Mouse (Mus musculus): ENCODE data around the gene Slc13a2. TPM values are rescaled to one million over a fixed set of nuclear protein-coding genes. Genes with fewer than 3 reads are reported as not detected.

The Slc13a2 gene
- polyA plus RNA-seq, 1 experiment: 3.1 TPM

DNA sequence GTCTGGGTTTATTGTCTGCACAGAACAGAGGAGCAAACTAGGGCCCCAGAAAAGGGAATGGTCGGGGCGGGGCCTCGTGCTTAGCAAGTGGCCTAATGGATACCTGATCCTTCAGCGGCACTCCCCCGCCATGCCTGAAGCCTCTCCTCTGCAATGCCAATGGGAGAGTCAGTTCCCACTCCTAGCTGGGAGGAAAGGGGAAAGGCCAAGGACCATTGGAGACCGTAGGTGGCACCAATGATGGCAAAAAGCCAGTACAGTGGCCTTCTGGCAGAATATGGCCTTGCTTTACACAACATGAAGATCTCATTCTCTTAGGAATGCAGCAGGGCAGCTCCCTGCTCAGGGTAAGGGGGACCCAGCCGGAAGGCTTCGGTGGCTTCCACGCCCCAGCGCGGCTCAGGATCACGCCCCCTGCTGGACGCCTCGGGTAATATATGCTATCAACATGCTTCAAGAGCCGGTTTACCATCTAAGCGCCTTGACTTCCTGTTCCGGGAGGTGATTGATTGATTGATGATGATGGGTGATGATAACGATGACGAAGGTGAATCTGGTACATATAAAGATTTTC is 13.8 kb upstream of the Slc13a2 start:
- Histone ChIP-seq H3K27me3 (ENCODE audit: control insufficient read depth, insufficient read depth, low read length) (no peaks in the 10 kb centered on the region), H3K4me1 (ENCODE audit: control insufficient read depth, insufficient read depth, low read length) (peaks cover 10% of the 10 kb centered on the region), H3K36me3 (ENCODE audit: control insufficient read depth, insufficient read depth, low read length) (no peaks in the 10 kb centered on the region), H3K27ac (ENCODE audit: control insufficient read depth, insufficient read depth, low read depth, low read length) (peak overlapping the region; percentile 36; the same call in 1 of the 2 replicates), H3K4me3 (ENCODE audit: control insufficient read depth, low read depth, low read length) (peak overlapping the region; percentile 70)
- peak; percentile 93 for TF ChIP-seq CTCF (IDR thresholded peaks at IDR 0.05; ENCODE audit: control insufficient read depth, insufficient read depth, insufficient replicate concordance, low read depth, low read length)
- 0 out of 2 replicates have a peak, but pooled peaks have one; percentile 13 for TF ChIP-seq POLR2A (IDR thresholded peaks at IDR 0.05; ENCODE audit: control insufficient read depth, low read depth, low read length)

DNA sequence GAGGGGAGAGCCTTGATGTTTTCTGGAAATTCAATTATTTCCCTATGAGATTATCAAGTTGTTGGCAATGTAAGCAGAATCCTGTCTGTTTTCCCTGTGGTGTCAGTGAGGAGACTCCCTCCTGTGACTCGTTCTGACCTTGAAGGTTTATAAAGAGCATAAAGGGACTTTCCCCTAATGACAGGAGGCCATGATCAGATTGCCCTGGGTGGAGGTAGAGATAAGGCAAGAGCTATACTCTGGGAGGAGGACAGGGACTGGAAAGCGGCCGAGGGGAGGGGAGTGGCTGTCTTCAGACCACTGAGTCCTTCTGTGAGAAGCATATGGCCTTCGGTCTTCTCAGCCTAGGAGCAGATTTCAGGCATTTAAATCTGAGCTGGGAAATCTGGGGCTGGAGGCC is 12.0 kb upstream of the Slc13a2 start:
- Histone ChIP-seq H3K4me1 (ENCODE audit: control insufficient read depth, insufficient read depth, low read length) (peaks cover 10% of the 10 kb centered on the region), H3K36me3 (ENCODE audit: control insufficient read depth, insufficient read depth, low read length) (no peaks in the 10 kb centered on the region), H3K27ac (ENCODE audit: control insufficient read depth, insufficient read depth, low read depth, low read length) (no peak overlapping the region), H3K4me3 (ENCODE audit: control insufficient read depth, low read depth, low read length) (no peak overlapping the region), H3K27me3 (ENCODE audit: control insufficient read depth, insufficient read depth, low read length) (no peaks in the 10 kb centered on the region)
- TF ChIP-seq CTCF (IDR thresholded peaks at IDR 0.05; ENCODE audit: control insufficient read depth, insufficient read depth, insufficient replicate concordance, low read depth, low read length) (no peak), POLR2A (IDR thresholded peaks at IDR 0.05; ENCODE audit: control insufficient read depth, low read depth, low read length) (no peak)

DNA sequence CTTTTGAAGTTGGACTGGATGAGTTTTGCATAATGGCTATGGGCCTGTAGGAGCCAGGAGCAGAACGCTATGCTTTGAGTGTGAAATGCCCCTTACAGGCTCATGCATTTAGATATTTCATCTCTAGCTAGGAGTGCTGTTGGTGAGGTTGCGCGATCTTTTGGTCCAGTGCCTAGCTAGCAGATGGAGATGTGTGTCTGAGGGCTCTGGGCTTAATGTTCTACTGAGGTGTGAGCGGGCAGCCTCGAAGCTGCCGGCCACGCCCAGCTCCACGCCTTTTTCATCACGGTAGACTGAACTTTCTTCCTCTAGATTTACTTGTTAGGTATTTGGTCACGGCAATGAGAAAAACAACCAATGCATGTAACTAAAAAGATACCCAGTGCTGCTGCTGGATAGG is 9.2 kb upstream of the Slc13a2 start:
- Histone ChIP-seq H3K27me3 (ENCODE audit: control insufficient read depth, insufficient read depth, low read length) (no peaks in the 10 kb centered on the region), H3K36me3 (ENCODE audit: control insufficient read depth, insufficient read depth, low read length) (no peaks in the 10 kb centered on the region), H3K27ac (ENCODE audit: control insufficient read depth, insufficient read depth, low read depth, low read length) (no peak overlapping the region), H3K4me1 (ENCODE audit: control insufficient read depth, insufficient read depth, low read length) (peaks cover 8% of the 10 kb centered on the region), H3K4me3 (ENCODE audit: control insufficient read depth, low read depth, low read length) (no peak overlapping the region)
- no peak for TF ChIP-seq POLR2A (IDR thresholded peaks at IDR 0.05; ENCODE audit: control insufficient read depth, low read depth, low read length)
- TF ChIP-seq CTCF (IDR thresholded peaks at IDR 0.05; ENCODE audit: control insufficient read depth, insufficient read depth, insufficient replicate concordance, low read depth, low read length): no peak

DNA sequence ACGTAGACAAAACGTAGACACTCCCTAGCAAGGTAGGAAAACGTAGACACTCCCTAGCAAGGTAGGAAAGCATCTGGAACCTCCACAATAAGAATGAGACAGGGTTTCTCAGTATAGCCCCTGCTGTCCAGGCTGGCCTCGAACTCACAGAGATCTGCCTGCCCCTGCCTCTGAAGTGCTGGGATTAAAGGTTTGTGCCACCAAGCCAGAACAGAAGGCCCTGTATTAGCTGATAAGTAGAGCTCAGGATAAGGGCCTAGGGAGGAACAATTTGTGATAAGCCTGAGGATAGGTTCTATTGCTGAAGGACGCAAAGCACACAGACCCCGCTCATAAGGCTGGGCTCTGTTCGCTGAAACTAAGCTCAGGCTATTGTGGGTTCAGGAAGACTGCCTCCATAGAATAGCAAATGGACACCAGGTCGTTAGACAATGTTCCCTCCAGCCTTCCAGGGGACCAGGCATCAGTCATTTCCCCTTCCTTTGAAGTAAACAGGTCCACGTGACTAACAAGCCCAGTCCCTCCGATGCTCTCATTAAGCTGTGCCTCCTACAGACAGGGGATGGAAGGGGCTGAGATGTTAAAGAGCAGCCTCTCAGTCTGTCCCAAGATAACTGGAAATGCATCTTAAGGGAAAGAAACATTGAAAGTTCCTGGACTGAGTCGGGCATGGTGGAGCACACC is 8.3 kb upstream of the Slc13a2 start:
- no peak overlapping the region for H3K27ac ChIP-seq (ENCODE audit: control insufficient read depth, insufficient read depth, low read depth, low read length)
- H3K4me3 ChIP-seq (ENCODE audit: control insufficient read depth, low read depth, low read length): no peak overlapping the region
- TF ChIP-seq CTCF (IDR thresholded peaks at IDR 0.05; ENCODE audit: control insufficient read depth, insufficient read depth, insufficient replicate concordance, low read depth, low read length) (no peak), POLR2A (IDR thresholded peaks at IDR 0.05; ENCODE audit: control insufficient read depth, low read depth, low read length) (no peak)
- no peaks in the 10 kb centered on the region for H3K36me3 ChIP-seq (ENCODE audit: control insufficient read depth, insufficient read depth, low read length)
- no peaks in the 10 kb centered on the region for H3K27me3 ChIP-seq (ENCODE audit: control insufficient read depth, insufficient read depth, low read length)
- no peaks in the 10 kb centered on the region for H3K4me1 ChIP-seq (ENCODE audit: control insufficient read depth, insufficient read depth, low read length)

DNA sequence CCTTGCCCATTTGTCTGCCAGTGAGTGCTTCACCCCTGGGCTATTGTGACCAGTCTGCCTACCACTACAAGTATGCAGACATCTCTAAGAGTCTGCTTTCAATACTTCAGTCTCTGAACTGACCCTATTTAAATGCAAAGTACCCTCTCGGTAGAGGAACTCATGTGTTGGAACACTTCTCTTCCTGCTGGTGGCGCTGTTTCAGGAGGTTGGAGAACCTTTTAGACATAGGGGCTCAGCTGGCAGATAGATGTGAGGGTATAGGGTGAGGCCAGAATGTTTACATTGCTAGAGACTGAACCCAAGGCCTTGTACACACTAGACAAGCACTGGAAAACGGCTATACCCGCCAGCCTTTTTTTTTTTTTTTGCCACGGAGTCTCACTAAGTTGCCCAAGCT is 6.3 kb upstream of the Slc13a2 start:
- no peaks in the 10 kb centered on the region for H3K36me3 ChIP-seq (ENCODE audit: control insufficient read depth, insufficient read depth, low read length)
- no peaks in the 10 kb centered on the region for H3K27me3 ChIP-seq (ENCODE audit: control insufficient read depth, insufficient read depth, low read length)
- TF ChIP-seq CTCF (IDR thresholded peaks at IDR 0.05; ENCODE audit: control insufficient read depth, insufficient read depth, insufficient replicate concordance, low read depth, low read length) (no peak), POLR2A (IDR thresholded peaks at IDR 0.05; ENCODE audit: control insufficient read depth, low read depth, low read length) (no peak)
- H3K4me1 ChIP-seq (ENCODE audit: control insufficient read depth, insufficient read depth, low read length): no peaks in the 10 kb centered on the region
- no peak overlapping the region for H3K27ac ChIP-seq (ENCODE audit: control insufficient read depth, insufficient read depth, low read depth, low read length)
- no peak overlapping the region for H3K4me3 ChIP-seq (ENCODE audit: control insufficient read depth, low read depth, low read length)

DNA sequence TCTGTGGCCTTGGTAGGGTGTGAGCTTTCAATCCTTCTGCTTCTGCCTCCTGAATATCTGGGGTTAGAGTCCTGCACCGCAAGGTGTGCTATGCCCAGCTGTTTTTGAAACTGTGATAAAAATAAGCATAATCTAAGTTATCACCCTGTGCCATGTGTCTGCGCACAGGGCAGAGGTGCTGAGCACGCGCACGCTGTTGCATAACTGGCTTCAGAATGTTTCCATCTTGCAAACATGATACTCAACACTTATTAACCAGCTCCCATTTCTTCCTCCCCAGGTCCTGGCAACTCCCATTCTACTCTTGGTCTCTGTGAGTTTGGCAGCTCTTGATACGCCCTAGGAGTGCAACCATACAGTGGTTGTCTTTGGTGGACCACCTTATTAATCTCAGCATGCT is 5.6 kb upstream of the Slc13a2 start:
- no peak overlapping the region for H3K4me3 ChIP-seq (ENCODE audit: control insufficient read depth, low read depth, low read length)
- H3K27ac ChIP-seq (ENCODE audit: control insufficient read depth, insufficient read depth, low read depth, low read length): no peak overlapping the region
- no peaks in the 10 kb centered on the region for H3K4me1 ChIP-seq (ENCODE audit: control insufficient read depth, insufficient read depth, low read length)
- no peaks in the 10 kb centered on the region for H3K36me3 ChIP-seq (ENCODE audit: control insufficient read depth, insufficient read depth, low read length)
- no peaks in the 10 kb centered on the region for H3K27me3 ChIP-seq (ENCODE audit: control insufficient read depth, insufficient read depth, low read length)
- no peak for TF ChIP-seq CTCF (IDR thresholded peaks at IDR 0.05; ENCODE audit: control insufficient read depth, insufficient read depth, insufficient replicate concordance, low read depth, low read length)
- TF ChIP-seq POLR2A (IDR thresholded peaks at IDR 0.05; ENCODE audit: control insufficient read depth, low read depth, low read length): no peak

DNA sequence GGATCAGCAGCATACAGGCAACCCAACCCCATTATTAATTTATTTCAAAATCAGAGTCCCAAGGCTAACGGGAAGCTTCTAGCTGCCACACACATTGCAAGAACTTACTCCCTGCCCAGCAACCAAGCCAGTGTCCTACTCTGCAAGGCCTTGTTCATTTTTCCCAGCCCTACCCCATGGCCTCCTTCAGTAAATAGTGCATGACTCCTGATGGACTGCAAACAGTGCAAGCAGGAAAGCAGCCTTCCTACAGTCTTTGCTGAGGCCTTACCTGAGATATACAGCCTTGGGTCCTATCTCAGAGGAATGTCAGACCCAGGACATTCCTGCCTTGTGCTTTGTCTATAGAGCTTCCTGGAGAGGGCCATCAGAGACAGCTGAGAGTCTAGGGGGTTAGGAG is 3.6 kb upstream of the Slc13a2 start:
- Histone ChIP-seq H3K4me1 (ENCODE audit: control insufficient read depth, insufficient read depth, low read length) (no peaks in the 10 kb centered on the region), H3K27ac (ENCODE audit: control insufficient read depth, insufficient read depth, low read depth, low read length) (no peak overlapping the region), H3K27me3 (ENCODE audit: control insufficient read depth, insufficient read depth, low read length) (no peaks in the 10 kb centered on the region), H3K36me3 (ENCODE audit: control insufficient read depth, insufficient read depth, low read length) (no peaks in the 10 kb centered on the region), H3K4me3 (ENCODE audit: control insufficient read depth, low read depth, low read length) (no peak overlapping the region)
- no peak for TF ChIP-seq POLR2A (IDR thresholded peaks at IDR 0.05; ENCODE audit: control insufficient read depth, low read depth, low read length)
- no peak for TF ChIP-seq CTCF (IDR thresholded peaks at IDR 0.05; ENCODE audit: control insufficient read depth, insufficient read depth, insufficient replicate concordance, low read depth, low read length)

Measured in testis, adult 2 months (tissue).